Mouse (Mus musculus) liver, adult 2 months (tissue): ENCODE data around the gene Map2k2. TPM values are rescaled to one million over a fixed set of nuclear protein-coding genes. Genes with fewer than 3 reads are reported as not detected.
"Not testable (repeated sequence)": the region's sequence is repeated elsewhere in the genome, so short reads cannot be mapped to it uniquely, and the experiment has no call there.

Source experiments
- DNase-seq: peaks from one replicate; pipeline ENCODE4 v3.0.0-alpha.2; 2011; ENCODE audit warnings: low read depth, low spot score; ENCODE audit errors: extremely low read depth
- H3K27ac ChIP-seq: fragments of 200-500 bp; replicated peaks from 2 replicates; pipeline ENCODE4 v1.5.1; 2012; ENCODE audit warnings: low read depth, mild to moderate bottlenecking, control low read depth, inconsistent platforms, low read length; ENCODE audit not compliant: insufficient read depth
- H3K27me3 ChIP-seq: fragments of 200-500 bp; 2 replicates; pipeline ENCODE4 v1.6.1; 2012; ENCODE audit warnings: mild to moderate bottlenecking, moderate library complexity, low read length, inconsistent platforms; ENCODE audit not compliant: control insufficient read depth, insufficient read depth
- H3K36me3 ChIP-seq: fragments of 200-500 bp; 2 replicates; pipeline ENCODE4 v1.6.1; 2012; ENCODE audit warnings: low read length, inconsistent platforms; ENCODE audit not compliant: control insufficient read depth, insufficient read depth
- H3K4me1 ChIP-seq: fragments of 200-500 bp; 2 replicates; pipeline ENCODE4 v1.6.1; 2011; ENCODE audit warnings: low read length; ENCODE audit not compliant: control insufficient read depth, insufficient read depth
- H3K4me3 ChIP-seq: fragments of 200-500 bp; 2 replicates; pipeline ENCODE4 v1.5.1; 2011; ENCODE audit warnings: low read depth, mild to moderate bottlenecking, control low read depth, low read length, moderate library complexity; ENCODE audit not compliant: insufficient read depth
- H3K79me2 ChIP-seq: fragments of 200-500 bp; 2 replicates; pipeline ENCODE4 v1.6.1; 2012; ENCODE audit warnings: inconsistent platforms, mild to moderate bottlenecking, low read length, moderate library complexity; ENCODE audit not compliant: control insufficient read depth, insufficient read depth
- H3K9ac ChIP-seq: fragments of 200-500 bp; 2 replicates; pipeline ENCODE4 v1.6.1; 2012; ENCODE audit warnings: low read depth, mild to moderate bottlenecking, control low read depth, inconsistent platforms, low read length
- CTCF ChIP-seq: fragments of 200-500 bp; IDR thresholded peaks from 2 replicates; pipeline ENCODE4 v1.5.1; 2011; ENCODE audit warnings: low read depth, low read length, control low read depth
- POLR2A ChIP-seq: fragments of 200-500 bp; IDR thresholded peaks from 2 replicates; pipeline ENCODE4 v1.6.1; 2011; ENCODE audit warnings: low read length, control low read depth; ENCODE audit not compliant: insufficient read depth; ENCODE audit errors: extremely low read depth
- WGBS: fragments of 180-500 bp; shearing (Covaris S2); methylation state at CpG from one replicate; pipeline ENCODE4 v1.1.7; 2018; 5-methylcytosine and 5-hydroxymethylcytosine counted together
- polyA plus RNA-seq: library from polyadenylated mRNA; depleted of rRNA; stranded (reverse); fragments of >200 nt; gene quantifications from 2 replicates; pipeline ENCODE4 v1.2.3, GENCODE M21; 2012
- total RNA-seq: library from RNA; depleted of rRNA; stranded (reverse); fragments of >200 nt; gene quantifications from 2 replicates; pipeline ENCODE4 v1.2.3, GENCODE M21; 2014

The Map2k2 gene
- total and polyA plus RNA-seq, 2 experiments: 46.6 to 192 TPM

GRCm38 (mm10) chr10:81173132-81173531 is 67.4 kb downstream of the Map2k2 start:
- Histone ChIP-seq H3K36me3 (peaks cover 6% of the 10 kb centered on the region; the same call in 1 of the 2 replicates), H3K27me3 (no peaks in the 10 kb centered on the region), H3K4me3 (0 out of 2 replicates have a peak overlapping the region, but pooled peaks have one; percentile 19), H3K4me1 (peaks cover 17% of the 10 kb centered on the region), H3K79me2 (peaks cover 15% of the 10 kb centered on the region), H3K27ac (peak overlapping the region; percentile 79), H3K9ac (peak overlapping the region; percentile 77)
- 12% methylated on average over 21 of the region's 21 CpGs for WGBS
- DNase-seq: peak; percentile 63
- no peak for TF ChIP-seq POLR2A
- peak; percentile 86 for TF ChIP-seq CTCF

- no peak overlapping the region for H3K9ac ChIP-seq
- H3K27ac ChIP-seq: peak overlapping the region; percentile 58; the same call in 1 of the 2 replicates
- peaks cover 22% of the 10 kb centered on the region for H3K36me3 ChIP-seq
- peak; percentile 57 for DNase-seq
- no peak overlapping the region for H3K4me3 ChIP-seq
- H3K27me3 ChIP-seq: no peaks in the 10 kb centered on the region
- peak; percentile 99 for TF ChIP-seq CTCF
- TF ChIP-seq POLR2A: no peak
- WGBS: 12% methylated on average over 29 of the region's 29 CpGs
- peaks cover 20% of the 10 kb centered on the region for H3K79me2 ChIP-seq
- H3K4me1 ChIP-seq: peaks cover 22% of the 10 kb centered on the region
Measured at GRCm38 (mm10) chr10:81174617-81175344, 69.1 kb downstream of the Map2k2 start.

GRCm38 (mm10) chr10:81175345-81175701 is 69.6 kb downstream of the Map2k2 start:
- Histone ChIP-seq H3K27ac (peak overlapping the region; percentile 94), H3K4me1 (peaks cover 22% of the 10 kb centered on the region), H3K79me2 (peaks cover 20% of the 10 kb centered on the region), H3K36me3 (peaks cover 28% of the 10 kb centered on the region)
- H3K9ac ChIP-seq, DNase-seq, H3K4me3 ChIP-seq, H3K27me3 ChIP-seq: not testable (repeated sequence)
- WGBS: 3% methylated on average over 4 of the region's 4 CpGs

GRCm38 (mm10) chr10:81175936-81176465 is 70.3 kb downstream of the Map2k2 start:
- under 1% methylated on average over 13 of the region's 13 CpGs for WGBS

GRCm38 (mm10) chr10:81176466-81177271 is 71.0 kb downstream of the Map2k2 start, which contains the start of gene Eef2:
Eef2 (plus strand) TSS chr10:81176631.
- peak within 1 kb of the TSS; percentile 94 for H3K27ac ChIP-seq
- DNase-seq: no peak
- peaks cover 38% of the 10 kb centered on the region for H3K36me3 ChIP-seq
- peak within 1 kb of the TSS; percentile 93 for H3K9ac ChIP-seq
- H3K79me2 ChIP-seq: peaks cover 20% of the 10 kb centered on the region
- peaks cover 22% of the 10 kb centered on the region for H3K4me1 ChIP-seq
- peak; percentile 97 for TF ChIP-seq POLR2A
- TF ChIP-seq CTCF: no peak
- H3K27me3 ChIP-seq: no peaks in the 10 kb centered on the region
- peak within 1 kb of the TSS; percentile 80 for H3K4me3 ChIP-seq
- WGBS: under 1% methylated on average over 77 of the region's 77 CpGs

More at GRCm38 (mm10) chr10:81175936-81176465, 70.3 kb downstream of the Map2k2 start:
- peak overlapping the region; percentile 80 for H3K4me3 ChIP-seq
- no peaks in the 10 kb centered on the region for H3K27me3 ChIP-seq
- H3K27ac ChIP-seq: peak overlapping the region; percentile 94
- H3K36me3 ChIP-seq: peaks cover 33% of the 10 kb centered on the region
- H3K4me1 ChIP-seq: peaks cover 22% of the 10 kb centered on the region
- H3K79me2 ChIP-seq: peaks cover 20% of the 10 kb centered on the region
- TF ChIP-seq CTCF: no peak
- peak overlapping the region; percentile 41 for H3K9ac ChIP-seq
- DNase-seq: peak; percentile 94
